In the genomic region with DNA sequence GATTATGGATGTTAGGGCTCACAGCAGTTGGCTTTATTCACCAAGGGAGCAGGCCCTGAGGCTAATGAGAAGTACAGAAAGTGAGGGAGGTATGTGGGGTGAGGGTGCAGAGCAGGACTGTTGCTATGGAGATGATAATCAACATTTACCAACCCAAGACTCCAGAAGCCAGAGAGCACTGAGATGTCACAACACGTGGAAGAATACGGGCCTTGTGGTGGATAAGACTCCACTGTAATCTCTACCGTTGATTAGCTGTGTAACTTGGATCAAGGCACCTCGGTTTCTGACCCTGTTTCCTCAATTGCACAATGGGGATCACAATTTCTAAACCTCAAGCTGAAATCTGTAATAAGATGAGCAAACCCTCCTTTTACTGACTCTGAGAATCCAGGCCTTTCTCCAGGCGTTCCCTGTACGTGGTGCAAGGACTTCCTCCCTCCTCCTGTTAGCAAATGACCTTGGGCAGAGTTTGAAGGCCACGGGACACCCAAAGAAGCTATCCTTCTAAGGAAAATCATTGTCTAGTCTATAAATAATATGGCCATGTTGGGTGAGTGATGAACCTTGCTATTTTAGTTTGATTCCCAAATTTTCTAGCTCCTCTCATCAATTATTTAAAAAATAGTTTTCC, we compare ENCODE assay signal across 15 mouse cellular contexts.
DNase-seq lines count a peak whose midpoint lies in the region; ATAC-seq lines count a peak whose summit lies in the region.
"Had no signal": no experiment of that assay in that cellular context is flagged by ENCODE, and none has a peak within 500 bp of the region (broad histone marks: within the 10 kb centered on the region; RNA-seq: fewer than 3 reads in every experiment).

No protein-coding gene starts in this region.

- H3K4me3 ChIP-seq in midbrain, embryonic 13.5 days (replicated peaks), result no peak overlapping the region
- no peak overlapping the region for H3K4me3 ChIP-seq in midbrain, embryonic 10.5 days
- H3K4me3 ChIP-seq: embryonic facial prominence, embryonic 15.5 days; left cerebral cortex, adult 2 months; liver, embryonic 12.5 days; myocyte had no signal

- peaks cover 32% of the 10 kb centered on the region for H3K27me3 ChIP-seq in midbrain, embryonic 13.5 days
- peaks cover 90% of the 10 kb centered on the region for H3K27me3 ChIP-seq in midbrain, embryonic 10.5 days (ENCODE audit: low read depth, poor library complexity, severe bottlenecking)
- H3K27me3 ChIP-seq: embryonic facial prominence, embryonic 15.5 days had no signal

- H3K9me3 ChIP-seq in midbrain, embryonic 13.5 days, result no peaks in the 10 kb centered on the region
- no peaks in the 10 kb centered on the region for H3K9me3 ChIP-seq in midbrain, embryonic 10.5 days (replicated peaks)
- H3K9me3 ChIP-seq: embryonic facial prominence, embryonic 15.5 days; liver, embryonic 12.5 days had no signal

- H3K4me1 ChIP-seq in midbrain, embryonic 13.5 days (replicated peaks), result peaks cover 13% of the 10 kb centered on the region
- peaks cover 26% of the 10 kb centered on the region for H3K4me1 ChIP-seq in midbrain, embryonic 10.5 days

- H3K4me2 ChIP-seq in midbrain, embryonic 13.5 days (replicated peaks), result no peak overlapping the region
- H3K4me2 ChIP-seq: embryonic facial prominence, embryonic 15.5 days; liver, embryonic 12.5 days had no signal

- peak; percentile 22 for DNase-seq in gastrocnemius, postnatal 25 days
- DNase-seq in gastrocnemius, postnatal 36 days, result no peak
- peak; percentile 75 for DNase-seq in ovary, adult 18-20 months (ENCODE audit: low spot score)
- DNase-seq in ovary, postnatal 36 days (ENCODE audit: low spot score), result no peak
- DNase-seq in midbrain, embryonic 10.5 days (ENCODE audit: low spot score), result no peak
- DNase-seq: cerebellum, postnatal 10 days; thymus, postnatal 25 days had no signal

- ATAC-seq in granulocyte monocyte progenitor cell, adult 5-6 weeks (replicated peaks; ENCODE audit: poor library complexity, severe bottlenecking), result peak; percentile 81
- no peak for ATAC-seq in activated CD4-positive, CD25-positive, alpha-beta regulatory T cell, adult 4 months
- no peak for ATAC-seq in midbrain, embryonic 13.5 days
- ATAC-seq: CD4-positive, CD25-positive, alpha-beta regulatory T cell, adult 4 months; liver, embryonic 12.5 days had no signal

- H3K9ac ChIP-seq in midbrain, embryonic 13.5 days (replicated peaks), result no peak overlapping the region
- H3K9ac ChIP-seq: embryonic facial prominence, embryonic 15.5 days; liver, embryonic 12.5 days had no signal

- H3K36me3 ChIP-seq in midbrain, embryonic 13.5 days, result no peaks in the 10 kb centered on the region
- no peaks in the 10 kb centered on the region for H3K36me3 ChIP-seq in midbrain, embryonic 10.5 days
- H3K36me3 ChIP-seq: embryonic facial prominence, embryonic 15.5 days; liver, embryonic 12.5 days had no signal

- 61% methylated on average over 7 of the region's 7 CpGs for WGBS in midbrain, embryonic 13.5 days
- 76% methylated on average over 7 of the region's 7 CpGs for WGBS in midbrain, embryonic 10.5 days

- H3K27ac ChIP-seq in midbrain, embryonic 13.5 days, result no peak overlapping the region
- H3K27ac ChIP-seq in midbrain, embryonic 10.5 days (replicated peaks), result no peak overlapping the region
- H3K27ac ChIP-seq: embryonic facial prominence, embryonic 15.5 days; left cerebral cortex, adult 2 months; liver, embryonic 12.5 days had no signal

- intact Hi-C loops in gastrocnemius, postnatal 36 days (cut with DNase I), result no loop called here

Comparison
In these comparisons a context has a peak if more than half of its experiments do, and no peak if none do; other contexts are left out.
1. DNase-seq: peak in gastrocnemius, postnatal 25 days (single experiment) and ovary, adult 18-20 months (single experiment); none in gastrocnemius, postnatal 36 days (0 of 2), ovary, postnatal 36 days (single experiment) and midbrain, embryonic 10.5 days (single experiment).